Mouse (Mus musculus): Measurements from ENCODE around the gene Gm9745. TPM values are rescaled to one million over a fixed set of nuclear protein-coding genes. Genes with fewer than 3 reads are reported as not detected.
"Not testable (repeated sequence)": the region's sequence is repeated elsewhere in the genome, so short reads cannot be mapped to it uniquely, and the experiment has no call there.

The Gm9745 gene
- polyA plus RNA-seq, 1 experiment, result not detected

DNA sequence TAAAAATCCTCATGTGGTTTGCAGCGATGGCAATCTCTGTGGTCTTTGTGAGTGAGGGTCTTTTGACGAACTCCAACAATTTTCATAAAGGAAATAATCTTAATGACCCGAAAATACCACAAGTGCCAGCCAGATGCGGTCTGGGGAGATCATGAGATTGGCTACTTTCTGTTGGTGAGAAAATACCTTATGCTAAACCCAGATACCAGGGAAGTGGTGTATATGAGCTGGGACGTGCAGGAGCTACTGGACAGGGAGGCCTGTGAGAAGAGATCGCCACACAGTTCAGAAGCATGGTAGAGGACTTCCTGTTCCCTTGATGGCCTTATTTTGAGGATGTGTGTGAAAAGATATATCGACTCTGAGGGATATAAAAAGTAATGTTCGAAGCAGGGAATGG is 19.7 kb upstream of the Gm9745 start:
- 93% methylated on average over 8 of the region's 8 CpGs for WGBS
- DNase-seq, result no peak
- Histone ChIP-seq H3K4me3 (ENCODE audit: insufficient read depth, low read depth, low read length) (no peak overlapping the region), H3K4me1 (ENCODE audit: control insufficient read depth, insufficient read depth, low read length) (no peaks in the 10 kb centered on the region), H3K27me3 (replicated peaks; ENCODE audit: control insufficient read depth, insufficient read depth, low read length) (no peaks in the 10 kb centered on the region), H3K27ac (ENCODE audit: insufficient read depth, low read depth, low read length) (no peak overlapping the region), H3K36me3 (ENCODE audit: control insufficient read depth, insufficient read depth, low read length) (peaks cover 4% of the 10 kb centered on the region)
- TF ChIP-seq CTCF (conservative IDR thresholded peaks at IDR 0.05; ENCODE audit: insufficient read depth, insufficient read length, low read depth, low read length), result no peak
- no peak for TF ChIP-seq POLR2A (IDR thresholded peaks at IDR 0.05; ENCODE audit: low read depth, low read length)

DNA sequence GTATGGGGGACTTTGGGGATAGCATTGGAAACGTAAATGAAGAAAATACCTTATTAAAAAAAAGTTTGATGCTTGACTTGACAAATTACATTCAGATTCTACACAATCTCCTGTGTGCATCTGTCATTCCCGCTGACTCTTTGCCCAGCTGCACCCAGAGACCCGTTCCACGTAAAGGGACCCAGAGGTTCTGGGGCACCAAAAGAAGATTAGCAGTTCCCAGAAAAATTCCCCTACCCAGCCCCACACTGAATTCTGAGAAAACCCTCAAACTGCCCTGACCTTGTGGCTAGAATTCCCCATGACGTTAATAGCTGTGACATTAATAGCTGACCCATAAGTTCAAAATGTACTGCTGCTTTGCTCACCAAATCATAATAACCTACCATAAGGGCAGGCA is 17.2 kb upstream of the Gm9745 start:
- no peaks in the 10 kb centered on the region for H3K4me1 ChIP-seq (ENCODE audit: control insufficient read depth, insufficient read depth, low read length)
- DNase-seq, result no peak
- H3K27me3 ChIP-seq (replicated peaks; ENCODE audit: control insufficient read depth, insufficient read depth, low read length), result no peaks in the 10 kb centered on the region
- TF ChIP-seq POLR2A (IDR thresholded peaks at IDR 0.05; ENCODE audit: low read depth, low read length), result no peak
- no peak for TF ChIP-seq CTCF (conservative IDR thresholded peaks at IDR 0.05; ENCODE audit: insufficient read depth, insufficient read length, low read depth, low read length)
- no peak overlapping the region for H3K27ac ChIP-seq (ENCODE audit: insufficient read depth, low read depth, low read length)
- whole genome bisulfite sequencing, result 69% methylated on average over 5 of the region's 5 CpGs
- H3K4me3 ChIP-seq (ENCODE audit: insufficient read depth, low read depth, low read length), result no peak overlapping the region
- 0 out of 2 replicates have a peak, but pooled peaks cover 2% of the 10 kb centered on the region for H3K36me3 ChIP-seq (ENCODE audit: control insufficient read depth, insufficient read depth, low read length)

DNA sequence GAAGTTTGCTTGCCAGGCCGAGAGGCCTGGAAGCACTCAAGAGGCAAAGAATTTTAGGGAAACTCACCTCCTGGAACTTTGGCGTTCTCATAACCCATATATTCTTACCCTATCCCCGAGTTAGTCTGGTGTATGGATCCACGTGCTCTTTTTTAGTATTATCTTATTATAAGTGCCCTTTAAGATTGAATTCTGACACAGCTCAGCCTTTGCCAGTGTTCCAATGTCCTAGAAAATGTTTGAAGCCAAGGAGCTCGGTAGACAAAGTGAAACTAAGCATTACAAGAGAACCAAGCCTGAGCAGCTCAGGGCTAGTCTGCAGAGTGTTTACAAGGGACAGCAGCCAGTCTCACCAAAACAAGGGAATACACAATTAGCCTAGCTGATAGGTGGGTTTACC is 14.2 kb upstream of the Gm9745 start:
- H3K27me3 ChIP-seq (replicated peaks; ENCODE audit: control insufficient read depth, insufficient read depth, low read length); H3K27ac ChIP-seq (ENCODE audit: insufficient read depth, low read depth, low read length); H3K36me3 ChIP-seq (ENCODE audit: control insufficient read depth, insufficient read depth, low read length); H3K4me3 ChIP-seq (ENCODE audit: insufficient read depth, low read depth, low read length); DNase-seq; H3K4me1 ChIP-seq (ENCODE audit: control insufficient read depth, insufficient read depth, low read length): not testable (repeated sequence)
- WGBS, result 40% methylated on average over 5 of the region's 5 CpGs

DNA sequence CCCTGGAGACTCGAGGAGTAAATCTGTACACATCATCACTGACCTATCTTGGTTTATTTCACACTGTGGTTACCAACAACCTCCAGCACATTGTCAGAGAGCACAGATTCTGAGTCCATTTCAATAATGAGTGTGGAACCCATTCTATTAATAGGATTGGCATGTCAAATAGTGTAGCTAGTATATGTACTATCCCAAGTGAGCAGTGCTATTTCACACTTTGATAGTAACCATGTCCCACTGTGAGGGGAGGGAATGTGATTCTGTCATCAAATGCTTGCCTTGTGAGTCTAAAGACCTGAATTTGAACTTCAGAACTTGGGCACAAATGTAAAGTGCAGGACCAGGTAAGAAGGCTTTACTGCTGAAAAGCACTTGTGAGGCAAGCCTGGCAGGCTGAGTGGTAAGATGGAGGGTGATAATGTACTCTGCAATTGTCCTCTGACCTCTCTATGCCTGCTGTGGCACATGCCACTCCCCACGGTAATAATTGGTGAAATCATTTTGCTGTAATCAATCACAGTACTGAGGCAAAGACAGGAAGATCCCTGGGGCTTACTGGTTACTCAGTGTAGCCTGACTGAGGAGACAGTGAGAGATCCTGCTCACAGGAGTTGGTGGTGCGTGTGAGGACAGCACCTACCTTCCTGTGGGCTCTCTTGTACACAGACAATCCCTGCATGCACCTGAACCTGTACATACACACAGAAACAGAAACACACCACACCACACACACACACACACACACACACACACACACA is 13.3 kb upstream of the Gm9745 start:
- H3K27me3 ChIP-seq (replicated peaks; ENCODE audit: control insufficient read depth, insufficient read depth, low read length); H3K36me3 ChIP-seq (ENCODE audit: control insufficient read depth, insufficient read depth, low read length); H3K27ac ChIP-seq (ENCODE audit: insufficient read depth, low read depth, low read length); H3K4me3 ChIP-seq (ENCODE audit: insufficient read depth, low read depth, low read length); DNase-seq; H3K4me1 ChIP-seq (ENCODE audit: control insufficient read depth, insufficient read depth, low read length): not testable (repeated sequence)
- WGBS, result 77% methylated on average over 3 of the region's 3 CpGs

DNA sequence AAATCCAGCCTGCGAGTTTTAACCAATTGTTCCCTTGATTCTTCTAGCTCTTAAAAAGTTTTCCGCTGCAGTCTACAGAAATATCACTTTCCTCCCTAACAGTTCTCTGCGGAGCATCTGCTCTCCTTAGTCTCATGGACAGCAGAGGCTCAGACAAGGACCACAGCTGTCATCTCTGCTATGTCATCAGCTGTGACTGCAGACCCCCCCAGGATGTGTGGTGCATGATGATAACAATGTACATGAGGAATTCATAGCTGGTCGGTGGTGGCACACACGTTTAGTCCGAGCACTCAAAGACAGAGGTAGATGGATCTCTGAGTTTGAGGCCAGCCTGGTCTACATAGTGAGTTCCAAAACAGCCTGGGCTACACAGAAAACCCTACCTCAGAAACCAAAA is 11.5 kb upstream of the Gm9745 start:
- H3K4me1 ChIP-seq (ENCODE audit: control insufficient read depth, insufficient read depth, low read length); H3K36me3 ChIP-seq (ENCODE audit: control insufficient read depth, insufficient read depth, low read length); H3K27me3 ChIP-seq (replicated peaks; ENCODE audit: control insufficient read depth, insufficient read depth, low read length); H3K4me3 ChIP-seq (ENCODE audit: insufficient read depth, low read depth, low read length); DNase-seq; H3K27ac ChIP-seq (ENCODE audit: insufficient read depth, low read depth, low read length): not testable (repeated sequence)
- WGBS, result 84% methylated on average over 6 of the region's 6 CpGs

DNA sequence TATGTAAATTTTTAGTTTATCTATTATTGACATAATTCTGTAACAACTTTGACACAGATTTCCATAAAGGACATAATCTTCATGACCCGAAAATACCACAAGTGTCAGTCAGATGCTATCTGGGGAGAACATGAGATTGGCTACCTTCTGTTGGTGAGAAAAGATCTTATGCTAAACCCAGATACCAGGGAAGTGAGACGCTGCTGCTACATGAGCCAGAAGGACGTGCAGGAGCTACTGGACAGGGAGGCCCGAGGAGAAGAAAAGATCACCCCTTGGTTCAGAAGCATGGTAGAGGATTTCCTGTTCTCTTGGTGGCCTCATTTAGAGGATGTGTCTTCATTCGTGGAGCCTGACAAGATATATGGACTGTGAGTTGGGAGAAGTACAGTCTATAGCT is 11.0 kb upstream of the Gm9745 start:
- H3K4me1 ChIP-seq (ENCODE audit: control insufficient read depth, insufficient read depth, low read length); DNase-seq; H3K27ac ChIP-seq (ENCODE audit: insufficient read depth, low read depth, low read length); H3K4me3 ChIP-seq (ENCODE audit: insufficient read depth, low read depth, low read length); H3K36me3 ChIP-seq (ENCODE audit: control insufficient read depth, insufficient read depth, low read length); H3K27me3 ChIP-seq (replicated peaks; ENCODE audit: control insufficient read depth, insufficient read depth, low read length): not testable (repeated sequence)
- 15% methylated on average over 1 of the region's 5 CpGs for WGBS

DNA sequence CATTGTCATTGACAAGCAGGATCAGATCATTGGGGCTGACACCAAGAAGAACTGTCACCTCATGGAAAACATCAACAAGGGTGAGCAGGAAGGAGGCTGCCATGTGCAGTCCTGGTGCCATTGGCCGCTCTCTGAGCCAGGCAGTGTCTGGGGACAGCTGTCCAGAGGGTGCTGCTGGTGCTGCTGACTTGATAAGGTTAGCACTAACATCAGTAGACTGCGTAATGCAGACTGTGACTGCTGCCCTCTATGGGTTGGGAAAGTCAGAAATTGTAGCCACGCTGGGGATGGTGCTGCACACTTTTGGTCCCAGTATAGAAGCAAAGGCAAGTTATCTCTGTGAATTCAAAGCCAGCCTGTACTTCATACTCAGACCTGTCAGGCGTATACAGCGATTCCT is 8.8 kb upstream of the Gm9745 start:
- H3K27ac ChIP-seq (ENCODE audit: insufficient read depth, low read depth, low read length); H3K4me3 ChIP-seq (ENCODE audit: insufficient read depth, low read depth, low read length); H3K4me1 ChIP-seq (ENCODE audit: control insufficient read depth, insufficient read depth, low read length); H3K27me3 ChIP-seq (replicated peaks; ENCODE audit: control insufficient read depth, insufficient read depth, low read length); DNase-seq; H3K36me3 ChIP-seq (ENCODE audit: control insufficient read depth, insufficient read depth, low read length): not testable (repeated sequence)
- WGBS, result no CpG with 5 or more reads among the region's 5 CpGs

DNA sequence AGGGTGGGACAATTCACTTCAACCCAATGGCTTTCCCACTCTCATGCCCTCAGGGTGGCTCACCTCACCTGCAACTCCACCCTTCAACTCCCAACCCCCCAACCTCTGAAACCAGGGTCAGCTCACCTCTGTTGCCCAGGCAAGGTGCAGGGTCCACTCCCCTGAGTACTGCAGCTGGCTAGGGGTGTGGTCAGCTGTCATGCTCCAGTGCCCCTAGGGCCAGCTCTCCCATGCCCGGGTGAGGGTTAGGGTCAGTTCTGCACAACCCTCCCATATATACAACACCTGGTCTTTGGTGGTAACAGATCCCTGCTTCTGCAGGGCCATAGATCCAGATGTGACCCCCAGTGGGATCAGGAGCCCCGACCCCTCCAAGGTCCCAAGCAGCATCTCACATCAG is 7.1 kb upstream of the Gm9745 start:
- not testable (repeated sequence) for H3K27ac ChIP-seq (ENCODE audit: insufficient read depth, low read depth, low read length); H3K4me3 ChIP-seq (ENCODE audit: insufficient read depth, low read depth, low read length); DNase-seq; H3K27me3 ChIP-seq (replicated peaks; ENCODE audit: control insufficient read depth, insufficient read depth, low read length); H3K36me3 ChIP-seq (ENCODE audit: control insufficient read depth, insufficient read depth, low read length); H3K4me1 ChIP-seq (ENCODE audit: control insufficient read depth, insufficient read depth, low read length)
- WGBS, result 40% methylated on average over 2 of the region's 2 CpGs

DNA sequence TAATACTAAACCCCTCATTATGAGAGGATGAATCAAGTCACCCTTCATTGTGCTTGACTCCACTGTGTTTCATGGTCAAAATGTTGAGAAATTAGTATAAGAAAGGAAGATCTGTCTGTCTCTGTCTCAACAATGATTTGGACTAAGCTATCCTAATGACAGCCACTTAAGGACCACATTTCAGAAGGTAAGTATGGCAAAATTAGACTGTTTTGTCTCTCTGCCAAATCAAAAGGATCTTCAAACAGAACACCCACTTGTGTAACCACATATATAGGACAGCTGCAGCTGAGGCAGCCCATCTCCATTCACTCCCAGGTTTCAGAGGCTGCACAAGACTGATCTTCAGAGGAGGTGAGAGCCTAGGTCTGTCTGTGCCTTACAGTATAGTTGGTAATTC is 4.5 kb upstream of the Gm9745 start, which contains the start of gene Idi2:
Gene Idi2 (plus strand): TSS at position 301 of the 400 bp plus-strand sequence.
- not testable (repeated sequence) for DNase-seq; H3K27me3 ChIP-seq (replicated peaks; ENCODE audit: control insufficient read depth, insufficient read depth, low read length); H3K27ac ChIP-seq (ENCODE audit: insufficient read depth, low read depth, low read length); H3K4me1 ChIP-seq (ENCODE audit: control insufficient read depth, insufficient read depth, low read length); H3K36me3 ChIP-seq (ENCODE audit: control insufficient read depth, insufficient read depth, low read length); H3K4me3 ChIP-seq (ENCODE audit: insufficient read depth, low read depth, low read length)

DNA sequence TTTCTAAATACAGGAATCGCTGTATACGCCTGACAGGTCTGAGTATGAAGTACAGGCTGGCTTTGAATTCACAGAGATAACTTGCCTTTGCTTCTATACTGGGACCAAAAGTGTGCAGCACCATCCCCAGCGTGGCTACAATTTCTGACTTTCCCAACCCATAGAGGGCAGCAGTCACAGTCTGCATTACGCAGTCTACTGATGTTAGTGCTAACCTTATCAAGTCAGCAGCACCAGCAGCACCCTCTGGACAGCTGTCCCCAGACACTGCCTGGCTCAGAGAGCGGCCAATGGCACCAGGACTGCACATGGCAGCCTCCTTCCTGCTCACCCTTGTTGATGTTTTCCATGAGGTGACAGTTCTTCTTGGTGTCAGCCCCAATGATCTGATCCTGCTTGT is 4.2 kb downstream of the Gm9745 start:
- not testable (repeated sequence) for H3K27ac ChIP-seq (ENCODE audit: insufficient read depth, low read depth, low read length); DNase-seq; H3K4me1 ChIP-seq (ENCODE audit: control insufficient read depth, insufficient read depth, low read length); H3K36me3 ChIP-seq (ENCODE audit: control insufficient read depth, insufficient read depth, low read length); H3K4me3 ChIP-seq (ENCODE audit: insufficient read depth, low read depth, low read length); H3K27me3 ChIP-seq (replicated peaks; ENCODE audit: control insufficient read depth, insufficient read depth, low read length)
- no CpG with 5 or more reads among the region's 5 CpGs for WGBS

DNA sequence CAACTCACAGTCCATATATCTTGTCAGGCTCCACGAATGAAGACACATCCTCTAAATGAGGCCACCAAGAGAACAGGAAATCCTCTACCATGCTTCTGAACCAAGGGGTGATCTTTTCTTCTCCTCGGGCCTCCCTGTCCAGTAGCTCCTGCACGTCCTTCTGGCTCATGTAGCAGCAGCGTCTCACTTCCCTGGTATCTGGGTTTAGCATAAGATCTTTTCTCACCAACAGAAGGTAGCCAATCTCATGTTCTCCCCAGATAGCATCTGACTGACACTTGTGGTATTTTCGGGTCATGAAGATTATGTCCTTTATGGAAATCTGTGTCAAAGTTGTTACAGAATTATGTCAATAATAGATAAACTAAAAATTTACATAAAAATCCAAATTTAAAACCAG is 6.3 kb downstream of the Gm9745 start:
- not testable (repeated sequence) for H3K36me3 ChIP-seq (ENCODE audit: control insufficient read depth, insufficient read depth, low read length); DNase-seq; H3K4me3 ChIP-seq (ENCODE audit: insufficient read depth, low read depth, low read length); H3K27ac ChIP-seq (ENCODE audit: insufficient read depth, low read depth, low read length); H3K27me3 ChIP-seq (replicated peaks; ENCODE audit: control insufficient read depth, insufficient read depth, low read length); H3K4me1 ChIP-seq (ENCODE audit: control insufficient read depth, insufficient read depth, low read length)
- 0% methylated on average over 1 of the region's 5 CpGs for WGBS
